Mouse (Mus musculus): Measurements from ENCODE around the gene Idh3b. TPM values are rescaled to one million over a fixed set of nuclear protein-coding genes. Genes with fewer than 3 reads are reported as not detected.

The Idh3b gene
- total RNA-seq, 2 experiments from 2014 or later: 811 to 856 TPM

GRCm38 (mm10) chr2:130265520-130265919 lies 18.8 kb downstream of the Idh3b start:
- DNase-seq: no peak

GRCm38 (mm10) chr2:130262398-130262797 lies 21.9 kb downstream of the Idh3b start:
- DNase-seq: no peak

GRCm38 (mm10) chr2:130261914-130262313 lies 22.4 kb downstream of the Idh3b start:
- DNase-seq: no peak

GRCm38 (mm10) chr2:130260822-130261221 lies 23.5 kb downstream of the Idh3b start:
- DNase-seq: no peak

- no peak for DNase-seq
Measured at GRCm38 (mm10) chr2:130256762-130257161, 27.6 kb downstream of the Idh3b start.

GRCm38 (mm10) chr2:130248226-130248625 lies 36.1 kb downstream of the Idh3b start:
- no peak for DNase-seq

- peak; percentile 11 to 43 for DNase-seq
Measured at GRCm38 (mm10) chr2:130246912-130247311, 37.4 kb downstream of the Idh3b start.

Other genes starting within 250 kb of the Idh3b start
- gene Tgm6, start 172.1 kb downstream of the Idh3b start, total RNA-seq (2021): not detected
- gene Snrpb, start 105.1 kb downstream of the Idh3b start, total RNA-seq (2021): 100 to 1,000 TPM; 130 to 136 TPM
- gene Tmc2, start 89.4 kb downstream of the Idh3b start, total RNA-seq (2021): not detected
- gene Nop56, start 10.1 kb downstream of the Idh3b start, total RNA-seq (2021): 10 to 100 TPM; 29.0 to 40.2 TPM
- gene Ebf4, start 10.6 kb upstream of the Idh3b start, total RNA-seq (2021): under 1 TPM; 0.30 to 0.44 TPM
- gene Cpxm1, start 113.0 kb upstream of the Idh3b start, total RNA-seq (2021): 1 to 10 TPM; 4.3 to 6.0 TPM
- gene Gm28372, start 120.7 kb upstream of the Idh3b start, total RNA-seq (2021): not detected
- not detected for gene 1700020A23Rik, start 120.7 kb upstream of the Idh3b start, total RNA-seq (2021)
- not detected for gene Tmem239, start 121.9 kb upstream of the Idh3b start, total RNA-seq (2021)
- gene Vps16, start 139.8 kb upstream of the Idh3b start, total RNA-seq (2021): 10 to 100 TPM; 26.4 to 28.1 TPM
- 1 to 10 TPM; 4.5 to 7.0 TPM for gene Pced1a, start 140.2 kb upstream of the Idh3b start, total RNA-seq (2021)
- gene Ptpra, start 165.7 kb upstream of the Idh3b start, total RNA-seq (2021): 10 to 100 TPM; 40.9 to 47.9 TPM